Mouse (Mus musculus): ENCODE measurements around the gene Gm49368.

- no peak for TF ChIP-seq POLR2A (IDR thresholded peaks at IDR 0.05; ENCODE audit: borderline replicate concordance, control insufficient read depth, low read depth, low read length)
- TF ChIP-seq CTCF (IDR thresholded peaks at IDR 0.05; ENCODE audit: control insufficient read depth, insufficient read depth, low read length), result no peak
Measured at GRCm38 (mm10) chr7:128133596-128133995, 71.1 kb downstream of the Gm49368 start.
